Mouse (Mus musculus): ENCODE data around the gene Prr22. TPM values are rescaled to one million over a fixed set of nuclear protein-coding genes. Genes with fewer than 3 reads are reported as not detected.

Prr22 gene
- polyA plus RNA-seq, 1 experiment from 2014 or later, result 0.96 TPM

Other genes starting within 250 kb of the Prr22 start
- gene Gm20219, start 215.9 kb upstream of the Prr22 start, polyA plus RNA-seq (2014; fragmentation: Nextera tagmentation; extraction: Ambion mirVana), result 0.16 and 0.58 TPM in 2 replicates
- 36.5 and 43.5 TPM in 2 replicates for gene Safb2, start 185.7 kb upstream of the Prr22 start, polyA plus RNA-seq (2014; fragmentation: Nextera tagmentation; extraction: Ambion mirVana)
- gene Safb, start 185.4 kb upstream of the Prr22 start, polyA plus RNA-seq (2014; fragmentation: Nextera tagmentation; extraction: Ambion mirVana), result 52.9 and 58.9 TPM in 2 replicates
- 390 and 398 TPM in 2 replicates for gene 2410015M20Rik, start 160.5 kb upstream of the Prr22 start, polyA plus RNA-seq (2014; fragmentation: Nextera tagmentation; extraction: Ambion mirVana)
- 1,567 and 1,751 TPM in 2 replicates for gene Rpl36, start 156.8 kb upstream of the Prr22 start, polyA plus RNA-seq (2014; fragmentation: Nextera tagmentation; extraction: Ambion mirVana)
- gene Lonp1, start 143.4 kb upstream of the Prr22 start, polyA plus RNA-seq (2014; fragmentation: Nextera tagmentation; extraction: Ambion mirVana), result 58.6 and 59.0 TPM in 2 replicates
- gene Catsperd, start 142.1 kb upstream of the Prr22 start, polyA plus RNA-seq (2014; fragmentation: Nextera tagmentation; extraction: Ambion mirVana), result 0.46 and 0.50 TPM in 2 replicates
- gene Ranbp3, start 97.0 kb upstream of the Prr22 start, polyA plus RNA-seq (2014; fragmentation: Nextera tagmentation; extraction: Ambion mirVana), result 54.4 and 58.1 TPM in 2 replicates
- gene Ndufa11, start 52.5 kb upstream of the Prr22 start, polyA plus RNA-seq (2014; fragmentation: Nextera tagmentation; extraction: Ambion mirVana), result 1,100 and 1,119 TPM in 2 replicates
- 17.7 TPM in 2 replicates for gene Vmac, start 52.2 kb upstream of the Prr22 start, polyA plus RNA-seq (2014; fragmentation: Nextera tagmentation; extraction: Ambion mirVana)
- 31.0 and 31.5 TPM in 2 replicates for gene Nrtn, start 12.7 kb upstream of the Prr22 start, polyA plus RNA-seq (2014; fragmentation: Nextera tagmentation; extraction: Ambion mirVana)
- gene Dus3l, start 5.5 kb upstream of the Prr22 start, polyA plus RNA-seq (2014; fragmentation: Nextera tagmentation; extraction: Ambion mirVana), result 28.8 and 31.3 TPM in 2 replicates
- 4.3 and 5.0 TPM in 2 replicates for gene Rfx2, start 60.8 kb downstream of the Prr22 start, polyA plus RNA-seq (2014; fragmentation: Nextera tagmentation; extraction: Ambion mirVana)
- not detected in 2 replicates for gene Acsbg2, start 104.2 kb downstream of the Prr22 start, polyA plus RNA-seq (2014; fragmentation: Nextera tagmentation; extraction: Ambion mirVana)
- gene 1700061G19Rik, start 105.2 kb downstream of the Prr22 start, polyA plus RNA-seq (2014; fragmentation: Nextera tagmentation; extraction: Ambion mirVana), result 0.35 and 0.74 TPM in 2 replicates
- 11.4 and 20.4 TPM in 2 replicates for gene Mllt1, start 165.2 kb downstream of the Prr22 start, polyA plus RNA-seq (2014; fragmentation: Nextera tagmentation; extraction: Ambion mirVana)
- gene Acer1, start 211.9 kb downstream of the Prr22 start, polyA plus RNA-seq (2014; fragmentation: Nextera tagmentation; extraction: Ambion mirVana), result 0.16 TPM in 1 of 2 replicates, not detected in the other
- 120 and 128 TPM in 2 replicates for gene Clpp, start 220.1 kb downstream of the Prr22 start, polyA plus RNA-seq (2014; fragmentation: Nextera tagmentation; extraction: Ambion mirVana)
- 54.9 and 55.7 TPM in 2 replicates for gene Alkbh7, start 227.1 kb downstream of the Prr22 start, polyA plus RNA-seq (2014; fragmentation: Nextera tagmentation; extraction: Ambion mirVana)
- gene Pspn, start 229.8 kb downstream of the Prr22 start, polyA plus RNA-seq (2014; fragmentation: Nextera tagmentation; extraction: Ambion mirVana), result not detected in 2 replicates
- 29.2 and 31.0 TPM in 2 replicates for gene Gtf2f1, start 241.0 kb downstream of the Prr22 start, polyA plus RNA-seq (2014; fragmentation: Nextera tagmentation; extraction: Ambion mirVana)
- 0.34 TPM in 1 of 2 replicates, not detected in the other for gene Gm17949, start 241.2 kb downstream of the Prr22 start, polyA plus RNA-seq (2014; fragmentation: Nextera tagmentation; extraction: Ambion mirVana)